Mouse (Mus musculus) naive thymus-derived CD4-positive, alpha-beta T cell, adult 5 months (primary cell): ENCODE measurements around the gene 4931400O07Rik. TPM values are rescaled to one million over a fixed set of nuclear protein-coding genes. Genes with fewer than 3 reads are reported as not detected.

Experiments used
- polyA plus RNA-seq: library from polyadenylated mRNA; unstranded; fragments of 100-300 nt; shearing (Covaris generic); gene quantifications from one replicate; pipeline ENCODE4 v1.2.1, GENCODE M21; 2017

4931400O07Rik gene
- not detected for polyA plus RNA-seq

GRCm38 (mm10) chrX:62467691-62468090, at the start of gene 4931400O07Rik:
4931400O07Rik (plus strand) TSS chrX:62467991.

Other genes with a start within 250 kb of the 4931400O07Rik start
- gene 4933402E13Rik, start 184.5 kb upstream of the 4931400O07Rik start, polyA plus RNA-seq = not detected